Mouse (Mus musculus) olfactory bulb, adult 2 months (tissue): ENCODE results near the gene Zfp981. TPM values are rescaled to one million over a fixed set of nuclear protein-coding genes. Genes with fewer than 3 reads are reported as not detected.
"Not testable (repeated sequence)": the region's sequence is repeated elsewhere in the genome, so short reads cannot be mapped to it uniquely, and the experiment has no call there.

Experiments used
- H3K27ac ChIP-seq: fragments of 200-500 bp; 2 replicates; pipeline ENCODE4 v1.5.1; 2012; ENCODE audit warnings: low read depth, low read length; ENCODE audit not compliant: insufficient read depth
- H3K4me1 ChIP-seq: fragments of 200-500 bp; 2 replicates; pipeline ENCODE4 v1.6.1; 2012; ENCODE audit warnings: low read length; ENCODE audit not compliant: control insufficient read depth, insufficient read depth
- H3K4me3 ChIP-seq: fragments of 200-500 bp; 2 replicates; pipeline ENCODE4 v1.5.1; 2012; ENCODE audit warnings: mild to moderate bottlenecking, low read depth, low read length, moderate library complexity; ENCODE audit not compliant: insufficient read depth
- WGBS: fragments of 180-500 bp; shearing (Covaris S2); methylation state at CpG from one replicate; pipeline ENCODE4 v1.1.7; 2018; 5-methylcytosine and 5-hydroxymethylcytosine counted together
- polyA plus RNA-seq: library from polyadenylated mRNA; stranded (reverse); fragments of >200 nt; gene quantifications from 2 replicates; pipeline ENCODE4 v1.2.4, GENCODE M21; 2012; ENCODE audit warnings: low replicate concordance; ENCODE audit not compliant: missing spikeins, insufficient read depth, insufficient read length

The Zfp981 gene
- polyA plus RNA-seq, 1 experiment = not detected

DNA sequence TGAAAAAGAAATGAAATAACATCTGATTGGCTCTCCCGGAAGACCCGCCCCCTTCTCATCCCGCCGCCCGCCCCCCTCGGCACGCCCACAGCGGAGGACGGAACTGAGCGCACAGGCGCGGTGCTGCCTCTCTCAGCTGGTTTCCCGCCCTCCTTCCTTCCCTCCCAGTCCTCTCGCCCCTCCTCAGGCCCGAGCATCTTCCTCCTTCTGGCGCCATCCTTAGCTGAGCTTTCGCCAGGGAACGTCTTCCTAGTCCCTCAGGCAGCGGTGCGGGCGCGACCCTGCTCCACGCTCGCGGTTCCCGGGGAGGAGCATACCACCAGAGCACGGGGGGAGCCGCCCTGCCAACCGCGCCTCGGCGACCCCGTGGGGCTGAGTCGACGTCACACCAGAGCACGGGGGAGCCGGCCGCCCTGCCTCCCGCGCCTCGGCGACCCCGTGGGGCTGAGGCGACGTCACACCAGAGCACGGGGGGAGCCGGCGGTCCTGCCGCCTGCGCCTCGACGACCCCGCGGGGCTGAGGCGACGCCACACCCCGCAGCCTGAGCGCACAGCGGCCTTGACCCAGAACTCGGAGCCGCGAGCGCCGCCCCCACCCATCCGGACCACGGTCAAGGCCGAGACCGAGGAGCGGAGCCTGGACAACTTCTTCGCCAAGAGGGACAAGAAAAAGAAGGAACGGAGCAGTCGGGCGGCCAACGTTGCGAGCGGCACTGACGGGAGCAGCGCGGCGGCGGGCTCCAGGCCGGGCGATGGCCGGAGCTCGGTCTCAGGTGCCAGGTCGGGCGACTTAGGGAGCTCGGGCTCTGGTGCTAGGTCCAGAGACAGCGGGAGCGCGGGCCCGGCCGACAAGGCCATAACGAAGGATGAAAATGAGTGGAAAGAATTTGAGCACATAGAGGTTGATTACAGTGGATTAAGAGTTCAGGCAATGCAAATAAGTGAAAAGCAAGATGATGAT lies 26.8 kb upstream of the Zfp981 start:
- 66% methylated on average over 77 of the region's 94 CpGs for WGBS
- not testable (repeated sequence) for H3K27ac ChIP-seq, H3K4me1 ChIP-seq, H3K4me3 ChIP-seq

DNA sequence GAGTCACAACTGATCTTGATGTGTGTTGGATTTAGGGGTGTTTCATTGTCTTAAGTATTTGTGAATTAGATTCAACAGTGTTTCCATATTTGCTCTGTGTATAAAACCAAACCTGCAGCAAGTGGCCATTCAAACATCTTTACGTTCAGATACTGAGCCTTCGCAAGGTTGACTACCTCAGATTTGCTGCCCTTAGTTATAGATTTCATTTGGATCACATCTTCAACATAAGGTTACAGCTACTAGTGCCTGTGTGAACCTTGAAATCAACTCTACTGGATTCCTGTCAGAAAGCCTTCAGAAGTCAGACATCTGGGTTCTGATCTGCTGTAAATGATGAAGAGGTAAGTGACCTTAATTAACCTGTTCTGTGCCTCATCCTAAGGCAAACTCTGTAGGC lies 25.6 kb upstream of the Zfp981 start:
- 95% methylated on average over 2 of the region's 2 CpGs for WGBS
- not testable (repeated sequence) for H3K27ac ChIP-seq, H3K4me1 ChIP-seq, H3K4me3 ChIP-seq

DNA sequence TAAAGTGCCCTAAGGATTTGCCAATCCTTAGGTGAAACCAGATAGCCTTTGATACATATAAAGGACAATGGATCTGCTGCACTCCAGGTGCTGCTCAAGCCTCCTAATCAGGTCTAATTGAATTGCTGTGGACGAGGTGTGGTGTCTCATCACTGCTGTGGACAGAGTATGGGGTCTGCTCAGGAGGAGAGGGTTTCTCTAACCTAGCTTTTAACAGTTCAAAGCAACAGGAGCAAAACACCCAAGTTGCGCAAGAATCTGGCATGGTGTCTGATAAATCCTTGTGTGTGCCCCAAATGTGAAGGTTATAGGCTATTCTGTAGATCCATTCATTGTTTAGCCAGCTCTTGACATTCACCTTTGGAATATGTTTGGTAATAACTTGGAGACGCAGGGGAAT lies 24.9 kb upstream of the Zfp981 start:
- not testable (repeated sequence) for H3K4me3 ChIP-seq, H3K4me1 ChIP-seq, H3K27ac ChIP-seq
- 75% methylated on average over 3 of the region's 3 CpGs for WGBS

DNA sequence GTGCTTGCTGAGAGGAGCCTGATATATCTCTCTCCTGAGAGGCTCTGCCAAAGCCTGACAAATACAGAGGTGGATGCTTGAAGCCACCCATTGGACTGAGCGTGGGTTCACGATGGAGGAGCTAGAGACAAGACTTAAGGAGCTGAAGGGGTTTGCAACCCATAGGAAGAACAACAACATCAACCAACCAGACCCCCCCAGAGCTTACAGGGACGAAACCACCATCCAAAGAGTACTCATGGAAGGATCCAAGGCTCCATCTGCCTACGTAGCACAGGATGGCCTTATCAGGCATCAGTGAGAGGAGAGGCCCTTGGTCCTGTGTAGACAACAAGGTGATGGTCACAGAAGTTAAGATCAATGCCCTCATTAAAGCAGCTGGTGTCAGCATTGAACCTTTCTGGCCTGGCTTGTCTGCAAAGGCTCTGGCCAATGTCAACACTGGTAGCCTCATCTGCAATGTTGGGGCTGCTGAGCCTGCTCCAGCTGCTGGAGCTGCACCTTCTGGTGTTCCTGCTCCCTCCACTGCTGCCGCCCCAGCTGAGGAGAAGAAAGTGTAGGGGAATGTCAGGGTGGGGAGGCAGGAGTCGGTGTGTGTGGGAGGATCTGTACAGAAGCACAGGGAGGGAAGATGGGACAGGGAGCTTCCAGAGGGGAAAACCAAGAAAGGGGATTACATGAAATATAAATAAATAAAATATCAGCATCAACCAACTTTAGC lies 21.3 kb upstream of the Zfp981 start:
- H3K4me3 ChIP-seq, H3K4me1 ChIP-seq, H3K27ac ChIP-seq: not testable (repeated sequence)
- 67% methylated on average over 6 of the region's 6 CpGs for WGBS

DNA sequence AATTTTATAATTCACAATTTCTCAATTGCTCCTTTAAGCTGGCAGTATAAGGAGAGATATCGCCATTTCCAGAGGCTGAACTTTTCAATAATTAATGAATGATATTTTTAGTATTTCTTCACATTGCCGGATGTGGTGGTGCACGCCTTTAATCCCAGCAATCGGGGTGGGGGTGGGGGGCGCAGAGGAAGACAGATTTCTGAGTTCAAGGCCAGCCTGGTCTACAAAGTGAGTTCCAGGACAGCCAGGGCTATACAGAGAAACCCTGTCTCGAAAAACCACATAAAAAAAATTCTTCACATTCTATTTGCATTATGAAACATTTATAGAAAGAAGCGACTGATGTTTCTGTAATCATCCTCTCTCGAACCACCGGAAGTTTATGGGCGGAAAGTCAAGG lies 19.3 kb upstream of the Zfp981 start:
- WGBS = 86% methylated on average over 10 of the region's 10 CpGs
- not testable (repeated sequence) for H3K4me3 ChIP-seq, H3K27ac ChIP-seq, H3K4me1 ChIP-seq

DNA sequence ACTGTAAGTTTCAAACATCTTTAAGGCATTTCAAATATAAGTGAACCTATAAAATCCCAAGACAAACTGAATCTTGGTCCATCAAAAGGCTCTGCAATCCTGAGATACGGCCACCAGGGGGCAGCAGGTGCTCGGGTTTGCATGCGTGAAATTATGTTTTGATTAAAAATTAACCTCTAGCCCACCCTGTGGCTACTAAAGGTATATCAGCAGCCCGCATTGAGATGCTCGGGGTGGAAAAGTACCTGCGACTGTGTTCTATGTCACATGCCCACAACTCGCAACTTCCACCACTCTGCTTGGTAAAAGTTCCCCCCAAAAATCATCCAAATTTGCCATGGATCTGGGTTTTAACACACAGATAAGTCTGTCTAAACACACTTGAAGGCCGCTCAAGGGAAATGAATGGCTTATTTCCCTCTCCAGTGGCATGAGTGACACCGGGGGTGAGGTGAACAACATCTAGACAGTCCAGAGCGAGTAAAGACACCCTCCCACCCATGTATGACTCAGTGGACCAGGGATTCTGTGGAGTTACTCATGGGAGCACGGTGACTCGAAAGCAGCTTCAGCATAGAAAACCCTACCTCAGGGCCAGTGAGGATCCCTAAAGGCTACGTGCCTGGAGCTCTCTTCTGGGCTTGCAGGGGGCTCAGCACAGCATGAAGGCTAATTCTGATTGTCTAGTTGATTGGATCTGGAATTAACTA lies 18.1 kb upstream of the Zfp981 start:
- 72% methylated on average over 13 of the region's 13 CpGs for WGBS
- not testable (repeated sequence) for H3K27ac ChIP-seq, H3K4me3 ChIP-seq, H3K4me1 ChIP-seq

DNA sequence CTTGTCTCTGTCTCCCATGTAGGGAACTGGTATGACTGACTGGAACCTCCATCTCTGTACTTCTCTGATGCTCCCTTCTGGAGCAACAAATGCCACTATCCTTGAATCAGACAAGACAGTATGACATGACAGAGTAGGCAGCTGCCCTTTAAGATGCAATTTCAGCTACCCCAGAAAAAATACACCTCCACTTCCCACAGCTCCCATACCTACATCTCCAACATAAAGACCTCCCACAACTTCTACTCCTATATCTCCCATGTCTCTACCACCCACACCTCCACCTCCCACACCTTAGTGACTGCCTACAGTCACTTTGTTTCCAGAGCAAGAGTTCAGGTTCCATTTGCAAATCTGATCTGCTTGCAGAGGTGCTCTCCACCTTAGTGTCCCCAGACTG lies 17.2 kb upstream of the Zfp981 start:
- H3K4me3 ChIP-seq, H3K4me1 ChIP-seq, H3K27ac ChIP-seq: not testable (repeated sequence)

DNA sequence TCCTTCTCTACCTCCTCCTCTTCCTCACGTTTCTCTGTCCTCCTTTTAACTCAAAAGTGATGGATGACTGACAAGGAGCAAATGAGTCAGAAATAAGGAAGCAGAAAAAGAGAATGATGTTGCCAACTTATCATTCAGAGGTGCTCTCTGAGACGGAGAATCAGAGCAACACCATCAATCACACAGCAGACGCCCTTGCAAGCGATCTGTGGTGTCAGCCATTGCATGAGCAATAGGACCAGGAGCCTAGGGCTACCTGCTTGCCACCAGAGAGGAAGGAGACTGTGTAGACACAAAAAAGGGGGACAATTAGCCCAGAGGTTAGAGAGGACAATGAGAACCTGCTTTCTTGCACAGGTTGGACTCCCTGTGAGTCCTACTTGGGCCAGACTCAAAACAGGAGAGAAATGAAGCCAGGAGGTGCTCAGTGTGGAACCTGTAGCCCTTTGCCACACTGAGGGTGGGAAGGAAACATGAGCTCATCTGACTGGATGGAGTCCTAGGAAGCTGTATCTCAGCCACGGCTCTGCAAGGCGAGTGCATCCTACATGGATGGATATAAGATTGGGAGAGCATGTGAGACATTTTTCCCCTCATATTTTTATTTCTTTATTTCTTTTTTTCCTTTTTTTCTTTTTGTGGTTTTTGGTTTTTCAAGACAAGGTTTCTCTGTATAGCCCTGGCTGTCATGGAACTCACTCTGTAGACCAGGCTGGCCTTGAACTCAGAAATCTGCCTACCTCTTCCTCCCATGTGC lies 16.5 kb upstream of the Zfp981 start:
- not testable (repeated sequence) for H3K27ac ChIP-seq, H3K4me1 ChIP-seq, H3K4me3 ChIP-seq
- 74% methylated on average over 6 of the region's 6 CpGs for WGBS

DNA sequence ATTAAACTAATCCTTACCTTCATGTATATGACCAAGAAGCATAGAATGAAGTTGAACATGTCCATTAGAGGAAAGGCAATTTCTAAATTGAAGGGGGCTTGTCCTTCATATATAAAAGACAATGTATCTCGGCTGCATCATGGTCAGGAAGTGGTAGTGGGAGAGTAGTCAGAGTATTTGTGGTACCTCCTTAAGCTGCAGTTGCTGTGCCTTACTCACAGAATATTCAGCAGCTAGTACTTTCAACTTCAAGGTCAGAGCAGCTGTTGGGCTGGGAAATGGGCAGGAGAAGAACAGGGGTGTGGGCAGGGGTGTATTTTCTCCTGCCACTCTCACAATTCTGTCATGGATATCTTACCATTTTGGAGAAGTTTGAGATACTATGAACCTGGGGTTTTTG lies 15.1 kb upstream of the Zfp981 start:
- not testable (repeated sequence) for H3K4me1 ChIP-seq, H3K4me3 ChIP-seq, H3K27ac ChIP-seq
- 77% methylated on average over 1 of the region's 1 CpGs for WGBS

DNA sequence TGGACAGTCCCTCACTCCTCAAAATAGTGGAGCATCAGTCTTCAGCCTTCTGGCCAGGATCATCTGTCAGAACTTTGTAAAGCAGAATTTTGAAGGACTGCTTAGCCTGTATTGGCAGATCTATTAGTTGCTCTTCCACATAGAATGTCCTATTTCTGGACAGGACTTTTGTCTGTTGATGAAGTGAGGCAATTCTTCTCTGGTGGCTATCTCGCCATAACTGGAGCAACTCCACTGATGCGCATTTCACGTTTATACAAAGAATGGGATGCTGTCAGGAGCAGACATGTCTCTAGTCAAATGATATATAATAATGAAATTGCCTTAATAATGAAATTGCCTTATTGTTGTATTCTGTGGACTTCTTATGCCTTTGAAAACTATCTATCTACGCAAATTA lies 12.6 kb upstream of the Zfp981 start:
- 80% methylated on average over 4 of the region's 4 CpGs for WGBS
- H3K4me1 ChIP-seq, H3K27ac ChIP-seq, H3K4me3 ChIP-seq: not testable (repeated sequence)

DNA sequence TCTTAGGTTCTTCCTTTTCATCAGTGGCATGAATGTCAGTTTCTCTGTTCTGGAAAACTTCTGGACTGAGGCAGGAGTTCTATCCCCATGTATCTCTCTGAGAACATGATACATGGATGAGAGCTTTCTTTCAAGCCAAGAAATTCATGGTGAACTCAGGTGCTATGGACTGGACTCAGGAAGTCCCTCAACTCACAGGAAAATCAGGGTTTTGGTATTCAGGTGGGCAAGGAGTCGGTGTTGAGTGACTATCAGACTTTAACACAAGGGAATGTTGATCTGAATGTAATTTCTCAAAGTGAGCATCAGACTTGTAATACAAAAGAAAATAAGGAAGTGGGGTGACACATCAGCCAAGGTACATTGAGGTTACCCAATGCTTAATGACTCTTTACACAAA lies 9.8 kb upstream of the Zfp981 start:
- H3K4me3 ChIP-seq, H3K27ac ChIP-seq, H3K4me1 ChIP-seq: not testable (repeated sequence)
- WGBS = 67% methylated on average over 1 of the region's 1 CpGs
